Mouse (Mus musculus) stomach, postnatal 0 days (tissue): ENCODE data around the gene Thegl.

Source experiments
- CTCF ChIP-seq: IDR thresholded peaks from 2 replicates; pipeline ENCODE4 v1.5.1; 2016; ENCODE audit warnings: antibody characterized with exemption, low read depth, mild to moderate bottlenecking, moderate library complexity
- EP300 ChIP-seq: optimal IDR thresholded peaks from 2 replicates; pipeline ENCODE3; 2016; ENCODE audit warnings: antibody characterized with exemption

- TF ChIP-seq CTCF = no peak
- TF ChIP-seq EP300 = no peak
Observed at GRCm38 (mm10) chr5:76973488-76973887, 42.3 kb upstream of the Thegl start.
